Mouse (Mus musculus): Measurements from ENCODE around the gene Ranbp2. TPM values are rescaled to one million over a fixed set of nuclear protein-coding genes. Genes with fewer than 3 reads are reported as not detected.
A peak's percentile ranks its signal among the peaks of the same experiment; 100 is the strongest.

Ranbp2 gene
- polyA plus RNA-seq (2014; fragmentation: Nextera tagmentation; extraction: Ambion mirVana) = 23.9 and 31.4 TPM in 2 replicates

DNA sequence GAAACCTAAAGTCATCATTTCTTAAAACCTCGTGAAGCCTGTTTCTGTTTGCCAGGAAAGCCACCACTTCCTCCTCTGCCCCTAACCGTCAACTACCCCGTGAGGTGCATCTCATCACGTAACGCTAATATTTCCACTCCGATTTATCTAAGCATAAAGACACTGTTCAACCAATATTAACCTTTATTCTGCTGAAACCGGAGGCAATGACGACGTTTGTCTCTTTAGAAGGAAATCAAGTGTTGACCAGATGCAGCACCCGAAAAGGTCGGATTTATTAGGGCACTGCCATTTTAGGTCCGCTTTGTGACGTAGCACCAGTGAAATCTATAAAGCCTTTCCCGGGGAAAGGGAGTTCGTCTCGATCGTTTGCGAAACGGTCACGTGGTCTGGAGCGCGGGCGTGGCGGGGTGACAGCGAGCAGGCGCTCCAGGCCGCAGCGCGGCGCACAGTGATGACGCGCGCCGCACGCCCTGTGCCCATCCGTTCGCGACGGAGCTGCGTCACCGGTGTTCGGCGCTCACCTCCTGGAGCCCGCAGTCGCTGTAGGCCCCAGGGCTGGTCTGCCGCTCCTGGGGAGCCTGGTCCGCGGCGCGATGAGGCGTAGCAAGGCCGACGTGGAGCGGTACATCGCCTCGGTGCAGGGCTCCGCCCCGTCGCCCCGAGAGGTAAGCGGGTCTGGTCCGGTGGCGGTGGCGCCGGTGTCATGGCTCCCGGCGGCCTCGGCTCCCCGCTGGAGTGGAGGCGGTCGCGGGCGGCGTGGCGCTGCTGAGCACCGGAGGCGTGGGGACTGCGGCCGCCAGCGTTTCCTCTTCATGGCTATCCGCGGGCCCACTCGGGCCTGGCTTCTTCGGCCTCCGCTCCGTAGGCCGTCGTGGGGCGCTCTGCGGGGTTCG, at the start of gene Ranbp2:
Ranbp2 (plus strand) TSS at position 537 of the 896 bp plus-strand sequence.
- Histone ChIP-seq H3K9ac (replicated peaks; ENCODE audit: low read depth, low read length) (peak within 1 kb of the TSS; percentile 95), H3K4me3 (ENCODE audit: low read depth, low read length) (peak within 1 kb of the TSS; percentile 98), H3K36me3 (ENCODE audit: control insufficient read depth, insufficient read depth, low read length) (no peaks in the 10 kb centered on the region), H3K27me3 (ENCODE audit: control insufficient read depth, insufficient read depth, low read length) (no peaks in the 10 kb centered on the region), H3K27ac (ENCODE audit: low read depth, low read length) (peak within 1 kb of the TSS; percentile 96), H3K4me2 (ENCODE audit: low read depth, low read length) (peak within 1 kb of the TSS; percentile 70), H3K4me1 (ENCODE audit: control insufficient read depth, insufficient read depth, low read length) (peaks cover 10% of the 10 kb centered on the region), H3K9me3 (ENCODE audit: control insufficient read depth, low read length) (no peaks in the 10 kb centered on the region)
- WGBS = under 1% methylated on average over 81 of the region's 91 CpGs
- ATAC-seq (ENCODE audit: low read depth) = peak; percentile 98

- 92% methylated on average over 8 of the region's 8 CpGs for WGBS
Observed at GRCm38 (mm10) chr10:58398941-58399340, 47.8 kb upstream of the Ranbp2 start.

DNA sequence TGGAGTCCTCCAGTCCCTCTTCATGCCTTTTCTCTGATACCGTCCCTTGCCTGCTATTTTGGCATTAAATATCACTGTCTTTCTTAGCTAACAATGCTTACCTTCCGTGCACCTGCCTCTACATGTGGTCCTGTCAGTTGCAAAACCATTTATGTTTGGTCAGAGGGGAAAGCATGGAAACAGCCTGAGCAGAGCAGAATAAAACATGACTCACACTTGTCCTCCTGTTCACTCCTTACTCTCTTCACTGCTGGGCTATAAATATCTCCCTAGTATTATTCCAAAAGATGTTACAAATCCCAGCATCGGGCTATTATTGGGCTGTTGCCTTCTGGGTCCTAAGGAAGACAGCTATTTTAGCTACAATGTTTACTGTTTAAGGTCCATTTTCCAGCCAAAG, 44.9 kb upstream of the Ranbp2 start:
- Histone ChIP-seq H3K27me3 (ENCODE audit: control insufficient read depth, insufficient read depth, low read length) (no peaks in the 10 kb centered on the region), H3K4me1 (ENCODE audit: control insufficient read depth, insufficient read depth, low read length) (no peaks in the 10 kb centered on the region), H3K4me2 (ENCODE audit: low read depth, low read length) (no peak overlapping the region), H3K9ac (replicated peaks; ENCODE audit: low read depth, low read length) (no peak overlapping the region), H3K36me3 (ENCODE audit: control insufficient read depth, insufficient read depth, low read length) (no peaks in the 10 kb centered on the region), H3K27ac (ENCODE audit: low read depth, low read length) (no peak overlapping the region), H3K9me3 (ENCODE audit: control insufficient read depth, low read length) (no peaks in the 10 kb centered on the region), H3K4me3 (ENCODE audit: low read depth, low read length) (no peak overlapping the region)
- no peak for ATAC-seq (ENCODE audit: low read depth)
- 90% methylated on average over 3 of the region's 3 CpGs for whole genome bisulfite sequencing

More at GRCm38 (mm10) chr10:58398941-58399340, 47.8 kb upstream of the Ranbp2 start:
- ATAC-seq (ENCODE audit: low read depth) = no peak
- Histone ChIP-seq H3K9ac (replicated peaks; ENCODE audit: low read depth, low read length) (no peak overlapping the region), H3K4me1 (ENCODE audit: control insufficient read depth, insufficient read depth, low read length) (no peaks in the 10 kb centered on the region), H3K36me3 (ENCODE audit: control insufficient read depth, insufficient read depth, low read length) (no peaks in the 10 kb centered on the region), H3K9me3 (ENCODE audit: control insufficient read depth, low read length) (no peaks in the 10 kb centered on the region), H3K27ac (ENCODE audit: low read depth, low read length) (no peak overlapping the region), H3K27me3 (ENCODE audit: control insufficient read depth, insufficient read depth, low read length) (no peaks in the 10 kb centered on the region), H3K4me3 (ENCODE audit: low read depth, low read length) (no peak overlapping the region), H3K4me2 (ENCODE audit: low read depth, low read length) (no peak overlapping the region)

- WGBS = 85% methylated on average over 6 of the region's 6 CpGs
- ATAC-seq (ENCODE audit: low read depth) = no peak
- no peak overlapping the region for H3K27ac ChIP-seq (ENCODE audit: low read depth, low read length)
Observed at GRCm38 (mm10) chr10:58404639-58405038, 42.1 kb upstream of the Ranbp2 start.

GRCm38 (mm10) chr10:58405285-58405948, 41.3 kb upstream of the Ranbp2 start:
- 88% methylated on average over 4 of the region's 4 CpGs for WGBS
- H3K36me3 ChIP-seq (ENCODE audit: control insufficient read depth, insufficient read depth, low read length) = peaks cover 6% of the 10 kb centered on the region; the same call in 1 of the 2 replicates
- H3K4me2 ChIP-seq (ENCODE audit: low read depth, low read length) = no peak overlapping the region
- ATAC-seq (ENCODE audit: low read depth) = no peak
- no peak overlapping the region for H3K4me3 ChIP-seq (ENCODE audit: low read depth, low read length)
- no peak overlapping the region for H3K9ac ChIP-seq (replicated peaks; ENCODE audit: low read depth, low read length)
- no peaks in the 10 kb centered on the region for H3K27me3 ChIP-seq (ENCODE audit: control insufficient read depth, insufficient read depth, low read length)
- H3K9me3 ChIP-seq (ENCODE audit: control insufficient read depth, low read length) = no peaks in the 10 kb centered on the region
- no peak overlapping the region for H3K27ac ChIP-seq (ENCODE audit: low read depth, low read length)
- H3K4me1 ChIP-seq (ENCODE audit: control insufficient read depth, insufficient read depth, low read length) = no peaks in the 10 kb centered on the region

More at GRCm38 (mm10) chr10:58404639-58405038, 42.1 kb upstream of the Ranbp2 start:
- Histone ChIP-seq H3K27me3 (ENCODE audit: control insufficient read depth, insufficient read depth, low read length) (no peaks in the 10 kb centered on the region), H3K36me3 (ENCODE audit: control insufficient read depth, insufficient read depth, low read length) (no peaks in the 10 kb centered on the region; the same call in 1 of the 2 replicates), H3K9me3 (ENCODE audit: control insufficient read depth, low read length) (no peaks in the 10 kb centered on the region), H3K4me3 (ENCODE audit: low read depth, low read length) (no peak overlapping the region), H3K4me2 (ENCODE audit: low read depth, low read length) (no peak overlapping the region), H3K4me1 (ENCODE audit: control insufficient read depth, insufficient read depth, low read length) (no peaks in the 10 kb centered on the region), H3K9ac (replicated peaks; ENCODE audit: low read depth, low read length) (no peak overlapping the region)

GRCm38 (mm10) chr10:58405949-58406305, 40.8 kb upstream of the Ranbp2 start:
- 94% methylated on average over 2 of the region's 2 CpGs for whole genome bisulfite sequencing
- no peak overlapping the region for H3K27ac ChIP-seq (ENCODE audit: low read depth, low read length)
- no peak overlapping the region for H3K9ac ChIP-seq (replicated peaks; ENCODE audit: low read depth, low read length)
- no peaks in the 10 kb centered on the region for H3K9me3 ChIP-seq (ENCODE audit: control insufficient read depth, low read length)
- H3K4me2 ChIP-seq (ENCODE audit: low read depth, low read length) = no peak overlapping the region
- H3K27me3 ChIP-seq (ENCODE audit: control insufficient read depth, insufficient read depth, low read length) = no peaks in the 10 kb centered on the region
- ATAC-seq (ENCODE audit: low read depth) = no peak
- H3K4me1 ChIP-seq (ENCODE audit: control insufficient read depth, insufficient read depth, low read length) = no peaks in the 10 kb centered on the region
- no peak overlapping the region for H3K4me3 ChIP-seq (ENCODE audit: low read depth, low read length)
- peaks cover 7% of the 10 kb centered on the region; the same call in 1 of the 2 replicates for H3K36me3 ChIP-seq (ENCODE audit: control insufficient read depth, insufficient read depth, low read length)

DNA sequence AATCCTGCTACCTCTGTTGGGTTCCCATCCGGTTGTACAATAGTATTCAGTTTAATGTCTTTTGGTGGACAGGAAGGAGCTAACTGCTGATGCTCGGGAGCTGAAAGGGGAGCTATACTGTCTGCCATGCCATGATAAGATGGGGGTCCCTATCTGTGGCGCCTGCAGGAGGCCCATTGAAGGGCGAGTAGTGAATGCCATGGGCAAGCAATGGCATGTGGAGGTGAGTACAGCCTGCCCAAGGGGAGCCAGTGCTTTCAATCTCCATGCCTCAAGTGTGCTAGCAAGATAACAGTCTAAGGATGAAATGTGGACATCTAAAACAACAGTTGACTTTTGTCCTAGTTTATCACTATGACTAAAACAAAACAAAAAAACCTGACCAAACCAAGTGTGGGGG, 34.4 kb upstream of the Ranbp2 start:
- Histone ChIP-seq H3K9me3 (ENCODE audit: control insufficient read depth, low read length) (no peaks in the 10 kb centered on the region), H3K9ac (replicated peaks; ENCODE audit: low read depth, low read length) (no peak overlapping the region), H3K4me1 (ENCODE audit: control insufficient read depth, insufficient read depth, low read length) (no peaks in the 10 kb centered on the region), H3K36me3 (ENCODE audit: control insufficient read depth, insufficient read depth, low read length) (peaks cover 14% of the 10 kb centered on the region), H3K4me3 (ENCODE audit: low read depth, low read length) (no peak overlapping the region), H3K27me3 (ENCODE audit: control insufficient read depth, insufficient read depth, low read length) (no peaks in the 10 kb centered on the region), H3K27ac (ENCODE audit: low read depth, low read length) (no peak overlapping the region), H3K4me2 (ENCODE audit: low read depth, low read length) (no peak overlapping the region)
- WGBS = 88% methylated on average over 4 of the region's 4 CpGs
- no peak for ATAC-seq (ENCODE audit: low read depth)

DNA sequence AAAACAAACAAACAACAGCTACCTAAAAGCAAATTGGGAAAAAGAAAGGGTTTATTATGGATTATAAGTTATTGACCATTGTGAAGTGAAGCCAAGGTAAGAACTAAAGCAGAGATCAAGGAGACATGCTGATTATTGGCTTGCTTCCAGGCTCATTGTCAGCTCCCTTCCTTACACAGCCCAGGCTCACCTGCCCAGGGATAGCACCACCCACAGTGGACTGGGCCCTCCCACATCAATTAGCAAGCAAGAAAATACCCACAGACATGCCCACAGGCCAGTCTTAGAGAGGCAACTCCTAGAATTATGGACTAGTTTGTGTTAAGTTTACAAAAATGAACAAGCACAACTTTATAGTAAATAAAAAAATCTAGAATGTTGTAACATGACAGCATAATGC, 33.9 kb upstream of the Ranbp2 start:
- peaks cover 14% of the 10 kb centered on the region for H3K36me3 ChIP-seq (ENCODE audit: control insufficient read depth, insufficient read depth, low read length)

DNA sequence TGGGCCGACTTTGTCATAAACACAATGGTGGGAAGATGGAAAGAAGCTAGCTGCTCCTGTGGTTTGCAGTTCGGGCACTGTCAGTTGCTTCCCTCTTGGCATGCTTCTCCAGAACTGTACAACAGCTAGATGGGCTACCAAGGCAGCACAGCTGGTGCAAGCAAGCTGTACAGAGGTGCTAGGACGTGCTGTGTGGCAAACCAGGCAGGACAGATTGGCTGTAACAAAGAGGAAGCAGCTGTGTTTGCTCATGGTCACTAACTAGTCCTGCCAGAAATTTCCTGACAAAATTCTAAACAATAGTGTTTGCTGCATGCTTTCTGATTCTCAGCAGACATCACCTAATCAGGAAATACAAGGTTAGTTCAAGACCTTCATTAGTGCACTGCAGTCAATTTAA, 30.0 kb upstream of the Ranbp2 start:
- no peak for ATAC-seq (ENCODE audit: low read depth)
- Histone ChIP-seq H3K4me2 (ENCODE audit: low read depth, low read length) (no peak overlapping the region), H3K27ac (ENCODE audit: low read depth, low read length) (no peak overlapping the region), H3K9me3 (ENCODE audit: control insufficient read depth, low read length) (no peaks in the 10 kb centered on the region), H3K4me3 (ENCODE audit: low read depth, low read length) (no peak overlapping the region), H3K9ac (replicated peaks; ENCODE audit: low read depth, low read length) (no peak overlapping the region), H3K27me3 (ENCODE audit: control insufficient read depth, insufficient read depth, low read length) (no peaks in the 10 kb centered on the region), H3K4me1 (ENCODE audit: control insufficient read depth, insufficient read depth, low read length) (no peaks in the 10 kb centered on the region), H3K36me3 (ENCODE audit: control insufficient read depth, insufficient read depth, low read length) (peaks cover 12% of the 10 kb centered on the region)
- WGBS = 85% methylated on average over 3 of the region's 3 CpGs

More for the DNA sequence above, 33.9 kb upstream of the Ranbp2 start:
- no peak overlapping the region for H3K4me3 ChIP-seq (ENCODE audit: low read depth, low read length)
- no peaks in the 10 kb centered on the region for H3K4me1 ChIP-seq (ENCODE audit: control insufficient read depth, insufficient read depth, low read length)
- ATAC-seq (ENCODE audit: low read depth) = no peak
- H3K9ac ChIP-seq (replicated peaks; ENCODE audit: low read depth, low read length) = no peak overlapping the region
- H3K4me2 ChIP-seq (ENCODE audit: low read depth, low read length) = no peak overlapping the region
- H3K27me3 ChIP-seq (ENCODE audit: control insufficient read depth, insufficient read depth, low read length) = no peaks in the 10 kb centered on the region
- H3K9me3 ChIP-seq (ENCODE audit: control insufficient read depth, low read length) = no peaks in the 10 kb centered on the region
- H3K27ac ChIP-seq (ENCODE audit: low read depth, low read length) = no peak overlapping the region

All from neural tube, embryonic 14.5 days (tissue).